Mouse (Mus musculus): ENCODE data around the gene Il22ra2.

The Il22ra2 gene

GRCm38 (mm10) chr10:19621408-19622048 lies at the start of gene Il22ra2:
Gene Il22ra2, plus strand, starts transcription at chr10:19621998.
- DNase-seq (ENCODE audit: low spot score) = no peak

DNA sequence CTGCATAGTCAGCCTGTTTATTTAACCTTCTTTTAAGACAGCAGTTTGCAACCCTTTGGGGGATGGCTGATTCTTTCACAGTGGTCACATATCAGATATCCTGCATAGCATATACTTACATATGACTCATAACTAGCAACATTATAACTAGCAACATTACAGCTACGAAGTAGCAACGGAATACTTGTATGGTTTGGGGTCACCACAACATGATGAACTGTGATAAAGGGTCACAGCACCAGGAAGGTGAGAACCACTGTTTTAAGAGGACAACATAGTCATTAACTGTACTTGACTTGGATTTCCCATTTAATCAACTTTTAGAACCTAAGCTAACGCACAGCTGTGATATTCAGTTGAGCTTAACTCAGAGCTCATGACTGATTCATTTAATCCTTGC lies 44.2 kb upstream of the Il22ra2 start:
- DNase-seq (ENCODE audit: low spot score) = no peak

DNA sequence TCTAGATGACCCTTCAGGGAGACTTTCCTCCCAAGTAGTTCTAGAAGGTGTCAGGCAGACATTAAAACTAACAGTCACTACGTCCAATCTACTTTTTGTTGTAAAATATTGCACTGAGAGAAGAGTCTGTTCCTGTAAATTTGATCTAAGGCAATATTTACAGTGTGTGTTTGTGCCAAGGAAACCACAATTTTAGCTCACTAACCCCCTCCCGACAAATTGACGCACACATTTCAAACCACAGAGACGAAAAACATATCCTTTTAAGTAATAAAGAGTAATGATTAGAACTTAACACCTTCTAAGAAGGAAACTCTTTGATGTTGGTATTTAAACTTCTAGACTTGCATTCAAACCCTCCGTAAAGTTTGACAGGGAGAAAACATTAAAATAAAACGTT lies 43.8 kb upstream of the Il22ra2 start:
- DNase-seq (ENCODE audit: low spot score) = no peak

DNA sequence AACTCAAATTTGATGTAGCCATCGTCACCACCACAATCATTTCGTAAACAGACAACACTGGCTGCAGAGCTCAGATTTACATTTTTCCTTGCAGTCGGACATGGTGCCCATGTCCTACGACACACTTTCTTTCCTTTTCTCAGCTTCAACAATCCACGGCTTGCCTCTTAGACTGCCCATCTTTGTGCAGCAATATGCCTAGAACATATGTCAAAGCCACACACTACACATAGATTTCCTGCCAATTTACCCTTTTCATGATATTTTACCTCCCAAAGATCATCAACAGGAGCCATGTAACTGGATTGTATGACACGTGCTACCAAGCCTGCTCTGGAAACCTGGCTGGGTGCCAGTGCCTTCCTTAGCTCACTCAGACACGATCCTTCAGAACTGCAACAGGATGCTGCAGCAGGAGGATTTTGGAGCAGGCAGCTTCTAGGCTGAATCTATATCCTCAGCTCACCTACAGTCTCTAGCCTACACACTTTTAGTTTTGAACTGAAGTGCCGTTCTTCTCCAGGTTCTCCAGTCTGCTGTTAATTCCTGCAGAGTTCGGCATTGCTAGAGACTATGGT lies 43.3 kb upstream of the Il22ra2 start:
- DNase-seq (ENCODE audit: low spot score) = no peak

DNA sequence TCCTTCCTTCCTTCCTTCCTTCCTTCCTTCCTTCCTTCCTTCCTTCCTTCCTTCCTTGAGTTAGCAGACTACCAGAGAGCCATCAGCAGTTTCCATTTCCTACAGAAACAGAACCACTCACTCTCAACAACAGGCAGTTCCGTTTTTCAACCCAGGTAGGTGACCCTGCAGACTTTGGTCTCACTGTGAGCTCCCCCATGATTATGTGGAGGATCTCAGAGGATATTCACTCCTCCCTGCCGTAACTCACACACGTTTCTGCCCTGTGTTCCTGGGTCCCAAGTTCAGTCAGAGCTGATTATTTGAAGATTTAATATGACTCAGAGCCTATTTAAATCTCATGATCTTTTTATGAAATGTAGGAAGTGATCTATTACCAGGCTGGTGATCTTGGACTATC lies 41.1 kb upstream of the Il22ra2 start:
- DNase-seq (ENCODE audit: low spot score) = no peak

DNA sequence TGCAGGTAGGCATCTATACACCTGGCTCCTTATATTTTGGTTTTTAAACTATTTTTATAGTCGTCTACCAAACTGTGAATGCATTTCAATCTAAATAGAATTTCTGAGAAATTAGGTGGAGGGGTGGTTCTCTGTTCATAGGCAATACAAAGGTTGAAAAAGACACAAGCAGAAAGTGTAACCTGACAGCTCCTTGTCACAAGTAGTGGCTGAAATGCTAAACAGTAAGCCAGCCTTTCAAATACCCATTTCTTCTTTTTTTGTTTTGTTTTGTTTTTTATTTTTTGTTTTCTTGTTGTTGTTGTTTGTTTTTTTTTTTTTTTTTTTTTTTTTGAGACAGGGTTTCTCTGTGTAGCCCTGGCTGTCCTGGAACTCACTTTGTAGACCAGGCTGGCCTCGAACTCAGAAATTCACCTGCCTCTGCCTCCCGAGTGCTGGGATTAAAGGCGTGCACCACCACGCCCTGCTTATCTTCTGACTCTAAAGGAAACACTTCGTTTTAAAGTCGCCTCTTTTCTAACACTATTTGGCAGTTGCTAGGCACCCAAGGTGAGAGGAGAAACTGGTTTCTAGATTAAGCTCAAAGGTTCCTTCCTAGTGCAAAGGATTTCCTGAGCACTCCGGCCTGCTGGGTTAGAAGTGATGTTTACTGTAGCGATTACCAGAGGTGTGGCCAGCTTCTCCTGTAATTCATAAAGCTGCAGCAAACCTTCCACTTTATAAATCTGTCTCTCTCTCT lies 39.8 kb upstream of the Il22ra2 start:
- DNase-seq (ENCODE audit: low spot score) = no peak

- no peak for DNase-seq (ENCODE audit: low spot score)
These were observed 38.9 kb upstream of the Il22ra2 start for GRCm38 (mm10) chr10:19582806-19583430.

GRCm38 (mm10) chr10:19584064-19584463 lies 37.7 kb upstream of the Il22ra2 start:
- no peak for DNase-seq (ENCODE audit: low spot score)

GRCm38 (mm10) chr10:19584846-19585245 lies 37.0 kb upstream of the Il22ra2 start:
- DNase-seq (ENCODE audit: low spot score) = no peak

DNA sequence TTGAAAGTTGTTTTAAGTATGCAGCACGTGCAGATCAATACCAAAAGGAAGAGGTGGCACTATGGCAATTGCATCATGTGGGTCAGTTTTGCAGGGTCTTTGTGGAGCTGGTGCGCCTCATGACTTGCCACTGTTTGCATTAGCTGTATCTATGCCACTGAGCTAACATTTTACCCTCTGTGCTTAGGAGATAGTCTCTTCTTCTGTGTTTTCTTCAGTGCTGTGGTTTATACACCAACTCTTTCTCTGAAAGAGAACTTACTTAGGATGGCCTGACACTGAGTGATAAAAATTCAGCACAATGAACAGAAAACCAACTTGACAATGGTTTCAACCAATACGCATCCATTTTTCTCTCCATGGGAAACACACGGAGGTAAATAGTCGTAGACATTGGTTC lies 35.9 kb upstream of the Il22ra2 start:
- no peak for DNase-seq (ENCODE audit: low spot score)

GRCm38 (mm10) chr10:19587281-19587680 lies 34.5 kb upstream of the Il22ra2 start:
- DNase-seq (ENCODE audit: low spot score) = no peak

DNA sequence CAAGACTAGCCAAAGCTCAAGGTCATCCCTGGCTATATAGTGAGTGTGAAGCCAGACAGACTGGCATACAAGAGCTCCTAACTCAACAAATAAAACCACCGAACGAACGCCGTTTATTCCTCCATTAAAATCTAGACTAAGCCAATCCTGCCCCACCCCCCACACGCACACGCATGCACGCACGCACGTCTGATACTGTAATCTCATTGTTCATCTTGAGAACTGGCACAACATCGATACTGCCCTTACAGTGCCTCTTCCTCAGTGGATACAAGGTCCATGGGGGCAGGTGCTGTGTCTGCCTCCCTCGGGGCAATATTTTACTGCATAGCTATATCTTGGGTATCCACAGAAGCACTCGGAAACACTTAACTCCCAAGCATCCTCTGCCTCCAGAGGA lies 32.2 kb upstream of the Il22ra2 start:
- DNase-seq (ENCODE audit: low spot score) = no peak

GRCm38 (mm10) chr10:19591286-19591640 lies 30.5 kb upstream of the Il22ra2 start:
- no peak for DNase-seq (ENCODE audit: low spot score)

GRCm38 (mm10) chr10:19591641-19592441 lies 30.0 kb upstream of the Il22ra2 start, which contains the start of gene Ifngr1:
Gene Ifngr1, plus strand, starts transcription at chr10:19591949.
- peak; percentile 99 for DNase-seq (ENCODE audit: low spot score)

- no peak for DNase-seq (ENCODE audit: low spot score)
These were observed 29.2 kb upstream of the Il22ra2 start for GRCm38 (mm10) chr10:19592556-19592955.

DNA sequence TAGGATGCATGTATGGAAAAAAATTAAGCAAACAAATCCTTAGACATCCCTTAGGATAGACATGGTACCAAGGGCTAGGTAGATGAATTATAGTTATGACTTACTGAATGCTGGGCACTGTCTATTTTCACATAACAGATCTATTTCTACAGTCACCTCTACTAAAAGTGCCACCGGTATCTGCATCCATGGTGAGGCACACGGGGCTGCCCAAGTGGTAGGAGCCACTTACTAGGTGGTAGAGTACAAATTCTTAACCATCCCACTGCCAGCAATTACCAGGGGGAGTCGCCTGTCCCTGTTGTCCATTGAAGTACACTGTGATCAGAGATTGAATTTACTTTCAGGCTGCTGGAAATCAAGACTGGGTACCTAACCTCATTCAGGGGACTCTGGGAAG lies 28.5 kb upstream of the Il22ra2 start:
- DNase-seq (ENCODE audit: low spot score) = no peak

GRCm38 (mm10) chr10:19594201-19594905 lies 27.4 kb upstream of the Il22ra2 start:
- no peak for DNase-seq (ENCODE audit: low spot score)

- no peak for DNase-seq (ENCODE audit: low spot score)
These were observed 24.9 kb upstream of the Il22ra2 start for GRCm38 (mm10) chr10:19596866-19597265.

DNA sequence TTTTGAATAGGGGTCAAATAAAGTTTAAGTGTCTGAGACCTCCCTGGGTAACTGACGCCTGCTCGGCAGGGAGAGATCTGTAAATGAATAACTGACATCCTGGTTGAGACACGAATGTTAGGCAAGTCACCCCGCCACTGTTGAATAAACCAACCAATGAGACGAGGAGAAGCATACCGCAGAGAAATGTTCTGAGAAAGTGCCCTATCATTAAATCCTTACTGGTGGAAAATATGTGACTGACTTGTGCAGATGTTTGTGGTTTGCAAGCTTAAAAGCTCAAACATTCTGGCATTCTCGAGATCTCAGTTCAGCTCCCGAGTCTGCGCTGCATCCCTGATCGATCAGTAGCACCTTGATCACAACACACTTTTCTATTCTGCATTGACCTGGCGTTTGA lies 23.7 kb upstream of the Il22ra2 start:
- no peak for DNase-seq (ENCODE audit: low spot score)

- DNase-seq (ENCODE audit: low spot score) = no peak
These were observed 22.3 kb upstream of the Il22ra2 start for GRCm38 (mm10) chr10:19599331-19600092.

- no peak for DNase-seq (ENCODE audit: low spot score)
These were observed 21.7 kb upstream of the Il22ra2 start for GRCm38 (mm10) chr10:19600093-19600420.

Data from urinary bladder, postnatal 14 days (tissue).